Mouse (Mus musculus): ENCODE measurements around the gene Slc25a22. TPM values are rescaled to one million over a fixed set of nuclear protein-coding genes. Genes with fewer than 3 reads are reported as not detected.
"Not testable (repeated sequence)": the region's sequence is repeated elsewhere in the genome, so short reads cannot be mapped to it uniquely, and the experiment has no call there.

Gene Slc25a22
- polyA plus RNA-seq, 1 experiment from 2014 or later = 24.5 TPM

- peaks cover 18% of the 10 kb centered on the region; the same call in 1 of the 2 replicates for H3K36me3 ChIP-seq (ENCODE audit: control insufficient read depth, insufficient read depth, low read length)
- peaks cover 27% of the 10 kb centered on the region for H3K4me1 ChIP-seq (replicated peaks; ENCODE audit: control insufficient read depth, insufficient read depth, low read length)
- peak overlapping the region; percentile 85 for H3K4me2 ChIP-seq (ENCODE audit: low read depth, low read length)
- peak overlapping the region; percentile 86 for H3K27ac ChIP-seq (ENCODE audit: low read length)
- H3K9me3 ChIP-seq (ENCODE audit: control insufficient read depth, low read length) = no peaks in the 10 kb centered on the region
- H3K27me3 ChIP-seq (ENCODE audit: control insufficient read depth, insufficient read depth, low read depth, low read length) = peaks cover 2% of the 10 kb centered on the region; the same call in 1 of the 2 replicates
- 1% methylated on average over 23 of the region's 23 CpGs for WGBS
- H3K4me3 ChIP-seq (ENCODE audit: low read length) = peak overlapping the region; percentile 73
- peak; percentile 49 for ATAC-seq (ENCODE audit: low read depth)
- peak overlapping the region; percentile 78 for H3K9ac ChIP-seq (ENCODE audit: low read length)
Observed at GRCm38 (mm10) chr7:141455610-141456314, 18.1 kb upstream of the Slc25a22 start.

DNA sequence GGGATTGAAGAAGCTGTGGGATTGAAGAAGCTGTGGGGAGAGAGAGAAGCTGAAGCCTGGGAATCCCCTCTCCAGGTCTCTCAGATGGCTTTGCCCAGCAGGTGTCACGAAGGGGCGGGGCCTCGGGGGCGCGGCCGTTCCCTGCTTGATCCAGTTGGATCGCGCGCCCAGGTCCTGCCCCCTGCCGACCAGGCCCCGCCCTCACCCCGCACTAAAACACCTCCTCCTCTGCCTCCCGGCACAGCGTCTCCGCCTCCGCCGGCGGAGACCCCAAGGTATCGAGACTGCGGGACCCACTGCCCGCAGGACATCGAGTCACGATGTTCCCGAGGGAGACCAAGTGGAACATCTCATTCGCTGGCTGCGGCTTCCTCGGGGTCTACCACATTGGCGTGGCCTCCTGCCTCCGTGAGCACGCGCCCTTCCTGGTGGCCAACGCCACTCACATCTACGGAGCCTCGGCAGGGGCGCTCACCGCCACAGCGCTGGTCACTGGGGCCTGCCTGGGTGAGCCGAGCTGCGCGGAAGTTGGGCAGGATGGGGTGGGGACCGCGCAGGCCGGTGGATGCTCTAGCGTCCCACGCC lies 17.4 kb upstream of the Slc25a22 start, which contains the start of gene Pnpla2:
Gene Pnpla2 (plus strand): TSS at position 232 of the 585 bp plus-strand sequence.
- Histone ChIP-seq H3K27ac (ENCODE audit: low read length) (peak within 1 kb of the TSS; percentile 86), H3K9ac (ENCODE audit: low read length) (peak within 1 kb of the TSS; percentile 78), H3K36me3 (ENCODE audit: control insufficient read depth, insufficient read depth, low read length) (peaks cover 24% of the 10 kb centered on the region), H3K9me3 (ENCODE audit: control insufficient read depth, low read length) (no peaks in the 10 kb centered on the region), H3K27me3 (ENCODE audit: control insufficient read depth, insufficient read depth, low read depth, low read length) (no peaks in the 10 kb centered on the region), H3K4me3 (ENCODE audit: low read length) (peak within 1 kb of the TSS; percentile 73), H3K4me2 (ENCODE audit: low read depth, low read length) (peak within 1 kb of the TSS; percentile 85), H3K4me1 (replicated peaks; ENCODE audit: control insufficient read depth, insufficient read depth, low read length) (peaks cover 20% of the 10 kb centered on the region)
- WGBS = 0% methylated on average over 45 of the region's 45 CpGs
- ATAC-seq (ENCODE audit: low read depth) = peak; percentile 88

- Histone ChIP-seq H3K27ac (ENCODE audit: low read length) (no peak overlapping the region), H3K4me3 (ENCODE audit: low read length) (no peak overlapping the region), H3K4me2 (ENCODE audit: low read depth, low read length) (no peak overlapping the region), H3K9me3 (ENCODE audit: control insufficient read depth, low read length) (no peaks in the 10 kb centered on the region), H3K27me3 (ENCODE audit: control insufficient read depth, insufficient read depth, low read depth, low read length) (no peaks in the 10 kb centered on the region), H3K9ac (ENCODE audit: low read length) (no peak overlapping the region), H3K36me3 (ENCODE audit: control insufficient read depth, insufficient read depth, low read length) (peaks cover 22% of the 10 kb centered on the region), H3K4me1 (replicated peaks; ENCODE audit: control insufficient read depth, insufficient read depth, low read length) (peaks cover 24% of the 10 kb centered on the region)
- 52% methylated on average over 2 of the region's 2 CpGs for WGBS
- no peak for ATAC-seq (ENCODE audit: low read depth)
Observed at GRCm38 (mm10) chr7:141453636-141454035, 15.9 kb upstream of the Slc25a22 start.

- ATAC-seq (ENCODE audit: low read depth) = no peak
- Histone ChIP-seq H3K9ac (ENCODE audit: low read length) (no peak overlapping the region), H3K27me3 (ENCODE audit: control insufficient read depth, insufficient read depth, low read depth, low read length) (no peaks in the 10 kb centered on the region), H3K4me1 (replicated peaks; ENCODE audit: control insufficient read depth, insufficient read depth, low read length) (peaks cover 30% of the 10 kb centered on the region), H3K4me2 (ENCODE audit: low read depth, low read length) (no peak overlapping the region), H3K36me3 (ENCODE audit: control insufficient read depth, insufficient read depth, low read length) (peaks cover 22% of the 10 kb centered on the region), H3K27ac (ENCODE audit: low read length) (no peak overlapping the region), H3K4me3 (ENCODE audit: low read length) (no peak overlapping the region), H3K9me3 (ENCODE audit: control insufficient read depth, low read length) (no peaks in the 10 kb centered on the region)
Observed at GRCm38 (mm10) chr7:141451928-141452327, 14.2 kb upstream of the Slc25a22 start.

- Histone ChIP-seq H3K36me3 (ENCODE audit: control insufficient read depth, insufficient read depth, low read length) (peaks cover 22% of the 10 kb centered on the region), H3K27me3 (ENCODE audit: control insufficient read depth, insufficient read depth, low read depth, low read length) (no peaks in the 10 kb centered on the region), H3K27ac (ENCODE audit: low read length) (peak within 1 kb of the TSS; percentile 91), H3K9ac (ENCODE audit: low read length) (peak within 1 kb of the TSS; percentile 88), H3K4me3 (ENCODE audit: low read length) (peak within 1 kb of the TSS; percentile 73), H3K9me3 (ENCODE audit: control insufficient read depth, low read length) (no peaks in the 10 kb centered on the region), H3K4me2 (ENCODE audit: low read depth, low read length) (peak within 1 kb of the TSS; percentile 84), H3K4me1 (replicated peaks; ENCODE audit: control insufficient read depth, insufficient read depth, low read length) (peaks cover 27% of the 10 kb centered on the region)
- 0% methylated on average over 63 of the region's 63 CpGs for WGBS
- ATAC-seq (ENCODE audit: low read depth) = peak; percentile 92
Observed at GRCm38 (mm10) chr7:141447110-141447991, 9.7 kb upstream of the Slc25a22 start, which contains the start of gene Rplp2. Gene Rplp2, plus strand, starts transcription at chr7:141447370.

DNA sequence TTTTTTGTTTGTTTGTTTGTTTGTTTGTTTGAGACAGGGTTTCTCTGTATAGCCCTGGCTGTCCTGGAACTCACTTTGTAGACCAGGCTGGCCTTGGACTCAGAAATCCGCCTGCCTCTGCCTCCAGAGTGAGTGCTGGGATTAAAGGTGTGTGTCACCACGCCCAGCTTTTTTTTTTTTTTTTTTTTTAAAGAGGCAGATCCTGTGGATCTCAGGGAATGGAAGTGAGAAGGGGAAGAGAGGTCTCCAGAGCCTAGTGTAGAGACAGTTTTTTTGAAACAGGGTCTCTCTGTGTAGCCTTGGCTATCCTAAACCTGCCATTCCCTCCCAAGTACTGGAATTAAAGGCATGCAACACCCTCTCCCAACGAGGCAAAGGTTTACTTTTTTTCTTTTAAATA lies 8.7 kb upstream of the Slc25a22 start:
- Histone ChIP-seq H3K4me3 (ENCODE audit: low read length) (peak overlapping the region; percentile 73; the same call in 1 of the 2 replicates), H3K36me3 (ENCODE audit: control insufficient read depth, insufficient read depth, low read length) (peaks cover 15% of the 10 kb centered on the region), H3K4me1 (replicated peaks; ENCODE audit: control insufficient read depth, insufficient read depth, low read length) (peaks cover 31% of the 10 kb centered on the region), H3K4me2 (ENCODE audit: low read depth, low read length) (peak overlapping the region; percentile 75)
- 62% methylated on average over 3 of the region's 3 CpGs for WGBS
- ATAC-seq (ENCODE audit: low read depth); H3K9me3 ChIP-seq (ENCODE audit: control insufficient read depth, low read length); H3K27ac ChIP-seq (ENCODE audit: low read length); H3K9ac ChIP-seq (ENCODE audit: low read length); H3K27me3 ChIP-seq (ENCODE audit: control insufficient read depth, insufficient read depth, low read depth, low read length): not testable (repeated sequence)

DNA sequence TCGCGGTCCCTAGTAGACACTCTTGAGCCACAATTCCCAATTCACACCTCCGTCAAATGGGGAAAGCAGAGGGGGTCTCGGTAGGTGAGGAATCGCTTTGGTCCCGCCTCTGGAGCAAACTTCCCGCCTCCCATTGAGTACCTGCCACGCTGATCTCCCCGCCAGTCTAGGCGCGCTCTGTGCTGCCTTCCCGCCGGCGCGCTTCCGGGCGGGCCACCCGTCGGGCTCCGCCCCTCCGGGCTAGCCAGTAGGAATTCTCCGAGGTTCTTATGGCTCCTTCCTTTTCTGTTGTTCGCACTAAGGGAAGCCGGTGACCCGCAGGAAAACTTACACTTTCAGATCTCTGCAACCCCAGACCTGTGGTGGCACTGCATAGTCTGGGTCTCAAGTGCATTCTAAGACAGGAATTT lies 6.1 kb upstream of the Slc25a22 start, which contains the start of gene Pidd1:
Gene Pidd1 (minus strand): TSS at position 198 of the 410 bp plus-strand sequence.
- WGBS = under 1% methylated on average over 25 of the region's 25 CpGs

DNA sequence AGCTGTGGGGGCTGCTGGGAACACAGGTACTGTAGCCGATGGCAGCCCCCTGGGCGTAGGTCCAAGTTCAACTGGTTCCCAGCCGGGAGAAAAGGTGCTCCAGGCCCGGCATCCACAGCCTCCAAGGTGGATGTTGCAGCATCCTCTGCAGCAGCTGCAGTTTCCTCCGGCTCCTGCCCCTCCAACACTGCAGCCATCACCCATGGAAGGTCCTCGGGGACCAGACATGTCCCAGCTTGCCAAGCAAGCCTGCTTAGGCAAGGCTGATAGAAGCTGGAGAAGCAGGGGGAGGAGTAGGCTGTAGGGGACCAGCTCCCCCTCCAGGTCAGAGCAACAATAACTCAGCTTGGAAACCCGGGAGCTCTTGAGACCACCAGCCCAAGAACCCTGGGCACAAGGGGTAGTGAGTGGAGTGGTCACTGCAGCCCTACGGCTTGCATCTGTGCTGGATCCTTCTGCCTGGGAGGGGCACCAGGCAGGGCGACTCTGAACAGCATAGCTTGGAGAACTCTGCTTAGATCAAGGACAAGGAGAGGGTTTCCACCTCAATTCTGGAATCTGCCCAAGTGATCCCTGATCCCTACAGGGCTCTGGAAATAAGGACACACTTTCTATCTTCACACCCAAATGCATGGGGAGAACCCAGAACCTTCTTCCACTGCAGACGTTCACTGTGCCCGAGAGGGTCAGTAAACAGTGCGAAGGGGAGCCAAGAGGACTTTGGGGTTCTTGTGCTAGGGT lies 5.6 kb upstream of the Slc25a22 start:
- ATAC-seq (ENCODE audit: low read depth) = 0 out of 2 replicates have a peak, but pooled peaks have one; percentile 3
- Histone ChIP-seq H3K9ac (ENCODE audit: low read length) (peak overlapping the region; percentile 71), H3K36me3 (ENCODE audit: control insufficient read depth, insufficient read depth, low read length) (peaks cover 4% of the 10 kb centered on the region; the same call in 1 of the 2 replicates), H3K4me2 (ENCODE audit: low read depth, low read length) (peak overlapping the region; percentile 89), H3K4me1 (replicated peaks; ENCODE audit: control insufficient read depth, insufficient read depth, low read length) (peaks cover 31% of the 10 kb centered on the region), H3K4me3 (ENCODE audit: low read length) (peak overlapping the region; percentile 56), H3K9me3 (ENCODE audit: control insufficient read depth, low read length) (no peaks in the 10 kb centered on the region), H3K27me3 (ENCODE audit: control insufficient read depth, insufficient read depth, low read depth, low read length) (no peaks in the 10 kb centered on the region), H3K27ac (ENCODE audit: low read length) (peak overlapping the region; percentile 39)
- 10% methylated on average over 12 of the region's 12 CpGs for WGBS

More for the DNA sequence above, 6.1 kb upstream of the Slc25a22 start, which contains the start of gene Pidd1:
- Histone ChIP-seq H3K4me2 (ENCODE audit: low read depth, low read length) (peak within 1 kb of the TSS; percentile 89), H3K36me3 (ENCODE audit: control insufficient read depth, insufficient read depth, low read length) (peaks cover 6% of the 10 kb centered on the region), H3K9ac (ENCODE audit: low read length) (peak within 1 kb of the TSS; percentile 71), H3K4me1 (replicated peaks; ENCODE audit: control insufficient read depth, insufficient read depth, low read length) (peaks cover 36% of the 10 kb centered on the region), H3K27ac (ENCODE audit: low read length) (peak within 1 kb of the TSS; percentile 79), H3K9me3 (ENCODE audit: control insufficient read depth, low read length) (no peaks in the 10 kb centered on the region), H3K4me3 (ENCODE audit: low read length) (peak within 1 kb of the TSS; percentile 56), H3K27me3 (ENCODE audit: control insufficient read depth, insufficient read depth, low read depth, low read length) (no peaks in the 10 kb centered on the region)
- ATAC-seq (ENCODE audit: low read depth) = peak; percentile 61

All from lung, embryonic 16.5 days (tissue).